Mouse (Mus musculus) embryonic facial prominence, embryonic 10.5 days (tissue): ENCODE data around the gene Tle4. TPM values are rescaled to one million over a fixed set of nuclear protein-coding genes. Genes with fewer than 3 reads are reported as not detected.

Experiments
- DNase-seq: peaks from one replicate; pipeline ENCODE4 v3.0.0-alpha.2; 2017; ENCODE audit warnings: low spot score
- H3K27ac ChIP-seq: fragments of 300-500 bp; sonication (generic); replicated peaks from 2 replicates; pipeline ENCODE4 v1.5.1; 2016; ENCODE audit warnings: mild to moderate bottlenecking
- H3K27me3 ChIP-seq: fragments of 300-500 bp; sonication (generic); replicated peaks from 2 replicates; pipeline ENCODE4 v1.6.1; 2016; ENCODE audit warnings: low read depth, mild to moderate bottlenecking; ENCODE audit not compliant: poor library complexity, severe bottlenecking
- H3K36me3 ChIP-seq: fragments of 300-500 bp; sonication (generic); replicated peaks from 2 replicates; pipeline ENCODE4 v1.6.1; 2016; ENCODE audit warnings: mild to moderate bottlenecking, moderate library complexity
- H3K4me1 ChIP-seq: fragments of 300-500 bp; sonication (generic); 2 replicates; pipeline ENCODE4 v1.6.1; 2016
- H3K4me3 ChIP-seq: fragments of 300-500 bp; sonication (generic); 2 replicates; pipeline ENCODE4 v1.5.1; 2016; ENCODE audit warnings: mild to moderate bottlenecking, moderate library complexity
- H3K9me3 ChIP-seq: fragments of 300-500 bp; sonication (generic); 2 replicates; pipeline ENCODE4 v1.6.1; 2016; ENCODE audit warnings: mild to moderate bottlenecking
- WGBS: fragments of 180-500 bp; shearing (Covaris S2); methylation state at CpG from one replicate; pipeline ENCODE4 v1.1.7; 2016; 5-methylcytosine and 5-hydroxymethylcytosine counted together
- polyA plus RNA-seq: library from polyadenylated mRNA; unstranded; fragments of >200 nt; fragmentation: Nextera tagmentation; extraction: Ambion mirVana; gene quantifications from 2 replicates; pipeline ENCODE4 v1.2.1, GENCODE M21; 2016

The Tle4 gene
- polyA plus RNA-seq, 1 experiment from 2014 or later, result 21.7 TPM

- Histone ChIP-seq H3K27ac (no peak overlapping the region), H3K27me3 (no peaks in the 10 kb centered on the region; the same call in 1 of the 2 replicates), H3K9me3 (no peaks in the 10 kb centered on the region), H3K4me3 (no peak overlapping the region), H3K36me3 (peaks cover 59% of the 10 kb centered on the region), H3K4me1 (peaks cover 48% of the 10 kb centered on the region)
- WGBS, result 81% methylated on average over 4 of the region's 4 CpGs
- DNase-seq, result no peak
Observed at GRCm38 (mm10) chr19:14585731-14586130, 12.1 kb downstream of the Tle4 start.

GRCm38 (mm10) chr19:14585235-14585634 lies 12.6 kb downstream of the Tle4 start:
- H3K27ac ChIP-seq, result no peak overlapping the region
- WGBS, result 96% methylated on average over 3 of the region's 3 CpGs
- H3K36me3 ChIP-seq, result peaks cover 60% of the 10 kb centered on the region
- peaks cover 44% of the 10 kb centered on the region for H3K4me1 ChIP-seq
- no peak overlapping the region for H3K4me3 ChIP-seq
- DNase-seq, result no peak
- H3K9me3 ChIP-seq, result no peaks in the 10 kb centered on the region
- H3K27me3 ChIP-seq, result no peaks in the 10 kb centered on the region; the same call in 1 of the 2 replicates

GRCm38 (mm10) chr19:14578698-14579097 lies 19.2 kb downstream of the Tle4 start:
- 92% methylated on average over 5 of the region's 5 CpGs for WGBS
- DNase-seq, result no peak
- peaks cover 8% of the 10 kb centered on the region for H3K4me1 ChIP-seq
- H3K4me3 ChIP-seq, result no peak overlapping the region
- H3K36me3 ChIP-seq, result peaks cover 46% of the 10 kb centered on the region
- H3K27me3 ChIP-seq, result no peaks in the 10 kb centered on the region
- H3K27ac ChIP-seq, result no peak overlapping the region
- H3K9me3 ChIP-seq, result no peaks in the 10 kb centered on the region

- no peaks in the 10 kb centered on the region for H3K9me3 ChIP-seq
- peaks cover 8% of the 10 kb centered on the region for H3K4me1 ChIP-seq
- DNase-seq, result no peak
- H3K27me3 ChIP-seq, result no peaks in the 10 kb centered on the region
- H3K27ac ChIP-seq, result no peak overlapping the region
- WGBS, result 82% methylated on average over 4 of the region's 4 CpGs
- no peak overlapping the region for H3K4me3 ChIP-seq
- H3K36me3 ChIP-seq, result peaks cover 42% of the 10 kb centered on the region
Observed at GRCm38 (mm10) chr19:14578016-14578415, 19.8 kb downstream of the Tle4 start.

GRCm38 (mm10) chr19:14576311-14576710 lies 21.5 kb downstream of the Tle4 start:
- peaks cover 8% of the 10 kb centered on the region for H3K4me1 ChIP-seq
- H3K36me3 ChIP-seq, result peaks cover 25% of the 10 kb centered on the region
- no peaks in the 10 kb centered on the region for H3K27me3 ChIP-seq
- no peaks in the 10 kb centered on the region for H3K9me3 ChIP-seq
- DNase-seq, result no peak
- no peak overlapping the region for H3K4me3 ChIP-seq
- no peak overlapping the region for H3K27ac ChIP-seq

GRCm38 (mm10) chr19:14568879-14569278 lies 29.0 kb downstream of the Tle4 start:
- no peaks in the 10 kb centered on the region for H3K27me3 ChIP-seq
- H3K36me3 ChIP-seq, result no peaks in the 10 kb centered on the region; the same call in 1 of the 2 replicates
- no peak overlapping the region for H3K27ac ChIP-seq
- H3K4me1 ChIP-seq, result peaks cover 28% of the 10 kb centered on the region
- H3K9me3 ChIP-seq, result no peaks in the 10 kb centered on the region
- no peak overlapping the region for H3K4me3 ChIP-seq
- no peak for DNase-seq

GRCm38 (mm10) chr19:14567081-14567480 lies 30.8 kb downstream of the Tle4 start:
- no peaks in the 10 kb centered on the region for H3K9me3 ChIP-seq
- H3K36me3 ChIP-seq, result peaks cover 12% of the 10 kb centered on the region
- 62% methylated on average over 3 of the region's 3 CpGs for WGBS
- DNase-seq, result no peak
- no peak overlapping the region for H3K4me3 ChIP-seq
- H3K4me1 ChIP-seq, result peaks cover 36% of the 10 kb centered on the region
- H3K27me3 ChIP-seq, result no peaks in the 10 kb centered on the region; the same call in 1 of the 2 replicates
- H3K27ac ChIP-seq, result no peak overlapping the region

GRCm38 (mm10) chr19:14566564-14567021 lies 31.3 kb downstream of the Tle4 start:
- 27% methylated on average over 5 of the region's 5 CpGs for WGBS
- peaks cover 41% of the 10 kb centered on the region for H3K4me1 ChIP-seq
- no peaks in the 10 kb centered on the region; the same call in 1 of the 2 replicates for H3K27me3 ChIP-seq
- peak; percentile 28 for DNase-seq
- H3K27ac ChIP-seq, result no peak overlapping the region
- no peaks in the 10 kb centered on the region for H3K9me3 ChIP-seq
- peaks cover 12% of the 10 kb centered on the region for H3K36me3 ChIP-seq
- no peak overlapping the region for H3K4me3 ChIP-seq

GRCm38 (mm10) chr19:14565424-14566069 lies 32.3 kb downstream of the Tle4 start:
- Histone ChIP-seq H3K27ac (no peak overlapping the region), H3K36me3 (peaks cover 17% of the 10 kb centered on the region), H3K27me3 (no peaks in the 10 kb centered on the region; the same call in 1 of the 2 replicates), H3K9me3 (no peaks in the 10 kb centered on the region), H3K4me3 (no peak overlapping the region), H3K4me1 (peaks cover 41% of the 10 kb centered on the region)
- WGBS, result 62% methylated on average over 4 of the region's 4 CpGs
- peak; percentile 16 for DNase-seq

- peaks cover 36% of the 10 kb centered on the region for H3K4me1 ChIP-seq
- H3K36me3 ChIP-seq, result peaks cover 30% of the 10 kb centered on the region
- no peaks in the 10 kb centered on the region; the same call in 1 of the 2 replicates for H3K27me3 ChIP-seq
- no peak overlapping the region for H3K4me3 ChIP-seq
- no peaks in the 10 kb centered on the region for H3K9me3 ChIP-seq
- DNase-seq, result no peak
- H3K27ac ChIP-seq, result no peak overlapping the region
- 89% methylated on average over 4 of the region's 4 CpGs for WGBS
Observed at GRCm38 (mm10) chr19:14563273-14563959, 34.4 kb downstream of the Tle4 start.

- WGBS, result 91% methylated on average over 3 of the region's 3 CpGs
- Histone ChIP-seq H3K36me3 (0 out of 2 replicates have a peak, but pooled peaks cover 7% of the 10 kb centered on the region), H3K4me3 (no peak overlapping the region)
Observed at GRCm38 (mm10) chr19:14547871-14548270, 50.0 kb downstream of the Tle4 start.

GRCm38 (mm10) chr19:14547133-14547842 lies 50.6 kb downstream of the Tle4 start:
- 96% methylated on average over 8 of the region's 8 CpGs for WGBS
- Histone ChIP-seq H3K9me3 (no peaks in the 10 kb centered on the region), H3K4me1 (no peaks in the 10 kb centered on the region), H3K4me3 (no peak overlapping the region), H3K27ac (no peak overlapping the region), H3K27me3 (no peaks in the 10 kb centered on the region), H3K36me3 (0 out of 2 replicates have a peak, but pooled peaks cover 7% of the 10 kb centered on the region)
- DNase-seq, result no peak

More at GRCm38 (mm10) chr19:14547871-14548270, 50.0 kb downstream of the Tle4 start:
- H3K9me3 ChIP-seq, result no peaks in the 10 kb centered on the region
- H3K4me1 ChIP-seq, result no peaks in the 10 kb centered on the region
- H3K27ac ChIP-seq, result no peak overlapping the region
- no peaks in the 10 kb centered on the region for H3K27me3 ChIP-seq
- DNase-seq, result no peak
